Mouse (Mus musculus) skeletal muscle tissue, adult 2 months (tissue): ENCODE results near the gene Bcl7a.
A peak's percentile ranks its signal among the peaks of the same experiment; 100 is the strongest.

Experiments
- DNase-seq: peaks from one replicate; pipeline ENCODE4 v3.0.0-alpha.2; 2012; ENCODE audit warnings: low read depth, low spot score

The Bcl7a gene

GRCm38 (mm10) chr5:123327686-123328085, 15.9 kb upstream of the Bcl7a start:
- DNase-seq, result no peak

GRCm38 (mm10) chr5:123333566-123333965, 10.1 kb upstream of the Bcl7a start:
- no peak for DNase-seq

GRCm38 (mm10) chr5:123336205-123336961, 7.3 kb upstream of the Bcl7a start:
- no peak for DNase-seq

- no peak for DNase-seq
Measured at GRCm38 (mm10) chr5:123338463-123338862, 5.2 kb upstream of the Bcl7a start.

GRCm38 (mm10) chr5:123344628-123344962, 961 bp downstream of the Bcl7a start:
- DNase-seq, result no peak

- DNase-seq, result no peak
Measured at GRCm38 (mm10) chr5:123344963-123345852, 1.6 kb downstream of the Bcl7a start.

GRCm38 (mm10) chr5:123345853-123346654, 2.4 kb downstream of the Bcl7a start:
- peak; percentile 63 for DNase-seq

- no peak for DNase-seq
Measured at GRCm38 (mm10) chr5:123346701-123347270, 3.2 kb downstream of the Bcl7a start.

- no peak for DNase-seq
Measured at GRCm38 (mm10) chr5:123347985-123348384, 4.4 kb downstream of the Bcl7a start.

- DNase-seq, result no peak
Measured at GRCm38 (mm10) chr5:123350386-123350785, 6.8 kb downstream of the Bcl7a start.

GRCm38 (mm10) chr5:123355918-123356317, 12.3 kb downstream of the Bcl7a start:
- no peak for DNase-seq

GRCm38 (mm10) chr5:123357253-123357652, 13.6 kb downstream of the Bcl7a start:
- no peak for DNase-seq

- DNase-seq, result no peak
Measured at GRCm38 (mm10) chr5:123359431-123359830, 15.8 kb downstream of the Bcl7a start.

- DNase-seq, result no peak
Measured at GRCm38 (mm10) chr5:123362911-123363310, 19.3 kb downstream of the Bcl7a start.

- DNase-seq, result peak; percentile 90
Measured at GRCm38 (mm10) chr5:123364302-123364971, 20.8 kb downstream of the Bcl7a start.

- DNase-seq, result peak; percentile 53
Measured at GRCm38 (mm10) chr5:123368869-123369488, 25.3 kb downstream of the Bcl7a start.

GRCm38 (mm10) chr5:123370049-123370448, 26.4 kb downstream of the Bcl7a start:
- DNase-seq, result no peak

GRCm38 (mm10) chr5:123375262-123375661, 31.6 kb downstream of the Bcl7a start:
- no peak for DNase-seq

- DNase-seq, result no peak
Measured at GRCm38 (mm10) chr5:123375793-123376452, 32.3 kb downstream of the Bcl7a start.

GRCm38 (mm10) chr5:123376569-123376968, 32.9 kb downstream of the Bcl7a start:
- DNase-seq, result peak; percentile 69
